Mouse (Mus musculus): ENCODE measurements around the gene Olfr1253. TPM values are rescaled to one million over a fixed set of nuclear protein-coding genes. Genes with fewer than 3 reads are reported as not detected.

Olfr1253 gene
- not detected in 2 replicates for polyA plus RNA-seq (2021; fragmentation: Nextera tagmentation)
- long read RNA-seq, experiment 1, result 0 reads
- long read RNA-seq, experiment 2, result 0 reads

DNA sequence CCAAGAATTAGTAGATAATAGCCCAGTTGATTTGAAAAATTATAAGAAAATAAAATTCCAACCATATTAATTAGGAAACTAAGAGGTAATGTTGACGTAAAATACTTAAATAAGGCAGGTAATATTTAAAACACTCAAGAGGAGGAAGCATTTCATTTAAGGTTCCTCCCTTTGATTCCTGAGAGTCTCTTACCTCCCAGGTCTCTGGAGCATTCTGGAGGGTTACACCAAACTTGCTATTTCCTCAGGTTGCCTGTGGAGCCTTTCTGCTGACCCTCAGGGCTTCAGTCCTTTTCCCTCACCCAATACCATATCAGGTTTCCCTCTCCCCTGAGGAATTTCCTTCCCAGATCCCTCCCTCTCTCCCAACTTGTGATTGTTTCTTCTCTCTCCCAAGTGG is at the start of gene Olfr1253:
Olfr1253 (minus strand) TSS at position 101 of the 400 bp plus-strand sequence.

DNA sequence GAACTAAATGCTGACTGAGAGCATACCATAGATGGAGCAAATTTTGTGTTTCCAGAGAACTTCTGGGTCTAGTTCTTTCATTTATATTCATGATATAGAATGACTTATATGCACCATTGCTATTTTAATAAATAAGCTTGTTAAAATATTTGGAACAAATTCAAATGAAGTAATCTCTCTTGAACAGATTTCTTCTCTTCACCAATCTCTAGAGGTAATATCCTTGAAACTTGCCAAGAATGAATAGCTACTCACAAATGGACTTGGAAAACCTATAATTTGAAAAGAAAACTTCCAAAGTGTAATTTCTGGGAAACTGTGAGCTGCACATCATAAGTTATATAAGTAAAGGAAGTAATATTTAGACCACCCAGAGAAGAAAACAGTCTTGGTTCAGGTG is 36.6 kb upstream of the Olfr1253 start, which contains the start of gene Olfr1254:
Olfr1254 (minus strand) TSS at position 101 of the 400 bp plus-strand sequence.

DNA sequence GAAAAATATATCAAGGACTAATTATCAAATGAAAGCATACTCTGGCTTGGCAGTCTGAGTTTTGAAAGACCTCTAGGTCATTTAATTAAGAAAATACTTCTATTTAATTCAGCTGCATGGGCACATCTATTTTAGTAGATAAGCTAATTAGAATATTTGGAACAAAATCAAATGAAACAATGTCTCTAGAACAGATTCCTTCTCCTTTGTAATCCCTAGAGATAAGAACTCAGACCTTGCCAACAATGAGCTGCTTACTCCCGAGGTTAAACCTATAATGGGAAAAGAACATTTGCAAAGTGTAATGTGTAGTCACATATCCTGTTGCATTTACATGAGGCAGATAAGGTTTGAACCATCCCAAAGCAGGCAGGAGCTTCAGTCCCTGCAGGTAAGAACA is 32.0 kb downstream of the Olfr1253 start, which contains the start of gene Olfr1252:
Olfr1252 (minus strand) TSS at position 101 of the 400 bp plus-strand sequence.

Other genes with a start within 250 kb of the Olfr1253 start
- not detected in 2 replicates for gene Olfr1243, start 225.6 kb downstream of the Olfr1253 start, polyA plus RNA-seq (2021; fragmentation: Nextera tagmentation)
- not detected in 2 replicates for gene Olfr1245, start 178.6 kb downstream of the Olfr1253 start, polyA plus RNA-seq (2021; fragmentation: Nextera tagmentation)
- not detected in 2 replicates for gene Olfr1246, start 163.9 kb downstream of the Olfr1253 start, polyA plus RNA-seq (2021; fragmentation: Nextera tagmentation)
- gene Olfr1247, start 143.0 kb downstream of the Olfr1253 start, polyA plus RNA-seq (2021; fragmentation: Nextera tagmentation), result not detected in 2 replicates
- gene Olfr1248, start 138.8 kb downstream of the Olfr1253 start, polyA plus RNA-seq (2021; fragmentation: Nextera tagmentation), result not detected in 2 replicates
- not detected in 2 replicates for gene Olfr1249, start 122.1 kb downstream of the Olfr1253 start, polyA plus RNA-seq (2021; fragmentation: Nextera tagmentation)
- gene Olfr1250, start 95.6 kb downstream of the Olfr1253 start, polyA plus RNA-seq (2021; fragmentation: Nextera tagmentation), result not detected in 2 replicates
- gene Olfr1251, start 85.2 kb downstream of the Olfr1253 start, polyA plus RNA-seq (2021; fragmentation: Nextera tagmentation), result not detected in 2 replicates
- gene Olfr1252, start 32.1 kb downstream of the Olfr1253 start, polyA plus RNA-seq (2021; fragmentation: Nextera tagmentation), result not detected in 2 replicates
- gene Olfr1254, start 36.5 kb upstream of the Olfr1253 start, polyA plus RNA-seq (2021; fragmentation: Nextera tagmentation), result not detected in 2 replicates
- gene Olfr1255, start 55.0 kb upstream of the Olfr1253 start, polyA plus RNA-seq (2021; fragmentation: Nextera tagmentation), result not detected in 2 replicates
- gene Olfr1256, start 84.5 kb upstream of the Olfr1253 start, polyA plus RNA-seq (2021; fragmentation: Nextera tagmentation), result not detected in 2 replicates
- not detected in 2 replicates for gene Olfr48, start 91.1 kb upstream of the Olfr1253 start, polyA plus RNA-seq (2021; fragmentation: Nextera tagmentation)
- gene Olfr1257, start 121.3 kb upstream of the Olfr1253 start, polyA plus RNA-seq (2021; fragmentation: Nextera tagmentation), result not detected in 2 replicates
- not detected in 2 replicates for gene Olfr1258, start 170.2 kb upstream of the Olfr1253 start, polyA plus RNA-seq (2021; fragmentation: Nextera tagmentation)
- gene Olfr1259, start 191.6 kb upstream of the Olfr1253 start, polyA plus RNA-seq (2021; fragmentation: Nextera tagmentation), result not detected in 2 replicates
- gene Olfr1260, start 217.2 kb upstream of the Olfr1253 start, polyA plus RNA-seq (2021; fragmentation: Nextera tagmentation), result not detected in 2 replicates
- not detected in 2 replicates for gene Olfr1261, start 234.1 kb upstream of the Olfr1253 start, polyA plus RNA-seq (2021; fragmentation: Nextera tagmentation)
- not detected in 2 replicates for gene Olfr1262, start 243.1 kb upstream of the Olfr1253 start, polyA plus RNA-seq (2021; fragmentation: Nextera tagmentation)